Mouse (Mus musculus) cerebellum, postnatal 36 days (tissue): Measurements from ENCODE around the gene Slc26a1.

Experiments used
- DNase-seq, 2 experiments: peaks; one replicate each; pipeline ENCODE4 v3.0.0; 2021 to 2022; ENCODE audit warnings: mixed read lengths in 2 of 2

Gene Slc26a1

DNA sequence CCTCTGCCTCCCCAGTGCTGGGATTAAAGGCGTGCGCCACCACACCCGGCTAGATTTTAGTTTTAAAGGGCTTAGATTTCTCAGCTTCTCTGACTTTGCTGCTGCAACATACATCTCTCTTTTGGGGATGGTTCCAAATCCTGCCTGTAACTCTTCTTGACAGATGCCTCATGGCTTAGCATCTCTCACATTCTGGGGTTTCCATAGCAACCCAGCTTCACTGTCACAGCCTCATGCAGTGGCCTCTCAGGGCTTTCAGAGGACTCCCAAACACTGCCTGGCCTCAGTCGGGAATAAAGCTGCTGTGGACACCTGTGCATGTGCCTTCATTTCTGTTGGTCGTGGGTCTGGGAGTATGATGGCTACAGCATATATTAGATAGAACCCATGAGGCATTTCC lies 13.7 kb upstream of the Slc26a1 start:
- DNase-seq, result no peak

DNA sequence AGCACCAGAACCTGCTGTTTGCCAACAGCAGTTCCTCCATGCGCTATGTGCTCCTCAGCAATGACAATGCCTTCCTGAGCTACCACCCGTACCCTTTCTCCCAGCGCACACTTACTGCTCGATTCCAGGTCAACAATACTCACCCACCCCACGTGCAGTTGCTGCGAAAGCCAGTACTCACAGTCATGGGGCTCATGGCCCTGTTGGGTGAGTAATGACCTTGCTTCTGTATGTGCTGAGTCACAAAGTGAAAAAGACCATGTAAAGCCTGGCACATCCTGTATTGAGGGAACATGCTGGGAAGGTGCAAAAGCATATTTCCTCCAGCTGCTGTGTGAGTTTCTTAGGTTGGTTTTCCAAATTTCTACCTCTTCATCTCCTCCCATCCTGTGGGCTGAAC lies 5.5 kb upstream of the Slc26a1 start:
- no peak for DNase-seq

GRCm38 (mm10) chr5:108679909-108680308 lies 4.5 kb upstream of the Slc26a1 start:
- no peak for DNase-seq

GRCm38 (mm10) chr5:108678296-108678854 lies 3.0 kb upstream of the Slc26a1 start:
- no peak for DNase-seq

DNA sequence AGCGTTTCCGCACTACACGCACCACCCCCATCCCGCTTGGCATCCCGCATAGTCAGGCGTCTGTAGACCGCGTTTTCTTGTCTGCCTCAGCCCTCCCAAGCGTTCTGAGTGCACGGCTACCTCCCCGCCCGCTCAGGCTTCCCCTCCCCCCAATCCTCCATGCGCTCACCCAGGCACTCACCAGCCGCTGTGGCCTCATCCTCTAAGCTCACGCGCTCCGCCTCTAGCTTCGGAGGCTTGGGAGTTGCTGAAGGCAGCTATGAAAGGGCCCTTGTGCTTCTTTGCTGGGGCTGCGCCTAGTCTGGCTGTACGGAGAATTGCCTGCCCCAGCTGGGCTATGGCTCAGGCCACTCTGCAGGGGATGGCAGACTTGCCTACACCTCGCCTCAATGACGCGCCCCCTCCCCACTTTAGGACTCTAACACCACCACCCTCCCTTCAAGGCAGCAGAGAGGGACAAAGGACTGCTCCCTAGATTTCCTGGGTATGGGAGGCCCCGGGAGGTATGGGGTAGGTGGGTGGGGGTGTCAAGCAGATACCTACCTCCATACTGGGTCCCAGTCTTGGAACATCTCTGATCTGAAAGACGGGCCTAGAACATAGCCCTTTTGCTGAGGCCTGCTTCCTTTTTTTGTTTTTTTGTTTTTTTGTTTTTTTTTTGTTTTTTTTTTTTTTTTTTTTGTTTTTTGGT lies 2.4 kb upstream of the Slc26a1 start:
- DNase-seq, result peak; percentile 65 to 72

DNA sequence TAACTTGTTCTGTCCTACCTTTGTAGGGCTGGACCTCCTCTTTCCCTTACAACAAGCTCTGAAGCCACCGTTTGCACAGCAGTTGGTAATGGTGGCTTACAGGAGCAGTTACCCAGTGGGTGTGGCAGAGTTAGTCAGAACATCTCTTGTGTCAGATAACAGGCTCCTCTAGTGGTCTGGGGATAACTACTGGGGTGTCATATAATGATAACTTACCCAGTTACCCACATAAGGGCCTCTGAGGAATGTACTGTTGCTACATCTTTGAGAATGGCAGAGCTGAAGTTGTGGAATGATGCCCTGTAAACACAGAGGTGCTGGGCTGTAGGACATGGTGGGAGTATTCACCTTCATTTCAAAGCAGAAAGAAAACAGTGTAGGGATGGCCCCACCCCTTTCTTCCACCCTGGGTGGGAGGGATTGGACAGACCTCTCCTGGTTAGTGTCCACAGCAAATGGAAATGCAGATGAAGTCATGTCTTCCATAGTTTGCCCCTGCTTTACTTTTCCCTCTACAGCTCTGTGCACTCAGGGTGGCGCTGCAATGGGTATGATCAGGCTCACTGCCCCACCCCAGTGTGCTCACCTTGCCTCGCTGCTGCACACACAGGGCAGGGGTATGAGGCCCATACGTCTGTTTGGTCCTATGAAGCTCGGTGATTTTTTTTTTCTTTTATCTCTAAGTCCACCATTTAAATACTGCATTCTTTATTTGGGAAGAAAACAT lies 1.6 kb upstream of the Slc26a1 start:
- peak in 1 of 2 experiments; percentile 35 for DNase-seq

GRCm38 (mm10) chr5:108674624-108675023 lies 745 bp downstream of the Slc26a1 start:
- DNase-seq, result no peak

GRCm38 (mm10) chr5:108671757-108672156 lies 3.6 kb downstream of the Slc26a1 start:
- no peak for DNase-seq

- peak in 1 of 2 experiments; percentile 43 for DNase-seq
Measured at GRCm38 (mm10) chr5:108670785-108671184, 4.6 kb downstream of the Slc26a1 start.

GRCm38 (mm10) chr5:108669986-108670385 lies 5.4 kb downstream of the Slc26a1 start:
- DNase-seq, result no peak

DNA sequence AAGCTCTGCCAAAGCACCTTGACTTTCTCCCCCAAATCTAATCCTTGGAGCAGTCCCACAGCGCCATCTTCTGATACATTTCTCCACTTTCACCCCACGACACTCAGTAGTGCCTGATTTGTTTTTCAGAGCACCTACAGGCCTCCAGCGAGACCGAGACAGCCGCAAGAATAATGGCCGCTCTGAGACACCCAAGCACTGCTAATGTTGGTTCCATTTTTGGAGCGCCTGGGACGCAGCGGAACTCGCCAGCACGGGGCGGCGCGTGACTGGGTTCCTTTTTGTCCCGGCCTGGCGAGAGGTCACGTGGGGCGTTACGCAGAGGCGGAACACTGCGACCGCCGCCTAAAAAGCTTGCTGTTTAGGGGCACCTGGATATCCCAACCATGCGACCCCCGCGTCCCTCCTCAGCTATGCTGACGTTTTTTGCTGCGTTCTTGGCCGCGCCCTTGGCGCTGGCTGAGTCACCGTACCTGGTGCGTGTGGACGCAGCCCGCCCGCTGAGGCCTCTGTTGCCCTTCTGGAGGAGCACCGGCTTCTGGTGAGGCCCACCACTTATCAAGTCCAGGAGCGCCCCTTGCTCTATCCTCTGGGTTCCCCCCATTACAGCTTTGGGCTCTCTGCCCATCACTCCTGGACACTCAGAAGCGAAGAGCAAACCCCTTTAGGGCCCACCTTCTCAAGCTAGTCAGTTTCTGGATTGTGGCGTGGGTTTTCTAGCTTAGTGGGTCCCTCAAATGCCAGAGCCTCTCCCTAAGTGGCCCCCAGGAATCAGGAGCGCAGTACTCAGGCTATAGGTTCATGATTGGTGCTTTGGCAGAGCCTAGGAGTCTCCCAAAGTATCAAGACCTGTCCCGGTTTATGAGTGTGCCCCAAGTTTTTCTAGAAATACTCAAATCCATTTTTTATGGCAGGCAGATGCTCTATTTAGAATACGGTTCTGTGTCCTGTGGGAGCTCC lies 6.1 kb downstream of the Slc26a1 start, which contains the start of gene Dgkq:
TSS of gene Dgkq (minus strand) at position 696 of the 960 bp plus-strand sequence.
- peak; percentile 88 to 90 for DNase-seq

- DNase-seq, result no peak
Measured at GRCm38 (mm10) chr5:108668387-108668932, 6.9 kb downstream of the Slc26a1 start.

- no peak for DNase-seq
Measured at GRCm38 (mm10) chr5:108667370-108667769, 8.0 kb downstream of the Slc26a1 start.

DNA sequence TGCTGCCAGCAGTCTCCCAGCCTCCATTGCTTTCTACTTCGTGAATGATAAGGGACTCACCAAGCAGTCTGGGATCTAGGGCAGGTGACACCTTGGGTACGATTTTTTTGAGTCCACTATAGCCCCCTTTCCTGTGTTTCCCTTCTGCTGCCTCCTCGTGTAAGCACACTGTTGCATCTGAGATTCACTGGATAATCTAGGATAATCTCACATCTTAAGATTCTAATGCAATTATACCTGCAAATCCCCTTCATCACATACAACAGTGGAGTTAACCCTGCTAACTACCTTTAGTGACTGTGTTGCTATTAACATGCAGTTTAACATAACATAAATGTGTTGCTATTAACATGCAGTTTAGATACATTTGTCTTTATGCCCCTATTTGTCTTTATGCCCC lies 10.3 kb downstream of the Slc26a1 start:
- DNase-seq, result no peak

DNA sequence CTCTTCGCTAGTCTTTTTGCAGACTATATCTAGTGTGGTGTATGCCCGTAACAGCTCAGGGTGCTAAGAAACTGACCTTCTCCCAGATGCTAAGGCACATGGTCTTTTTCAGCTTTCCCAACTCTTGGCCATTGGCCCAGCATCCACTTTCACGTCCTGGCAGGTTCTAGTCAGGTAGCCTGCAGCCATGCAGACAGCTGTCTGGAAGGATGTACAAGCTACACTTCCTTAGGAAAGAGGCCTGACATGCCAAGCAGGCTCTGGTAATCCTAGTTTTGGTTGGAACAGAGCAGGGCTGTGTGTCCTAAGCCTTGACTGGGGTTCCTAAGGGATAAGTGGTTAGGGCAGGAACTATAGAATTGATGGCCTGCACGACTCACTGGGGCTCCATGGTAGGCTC lies 12.6 kb downstream of the Slc26a1 start:
- DNase-seq, result no peak

DNA sequence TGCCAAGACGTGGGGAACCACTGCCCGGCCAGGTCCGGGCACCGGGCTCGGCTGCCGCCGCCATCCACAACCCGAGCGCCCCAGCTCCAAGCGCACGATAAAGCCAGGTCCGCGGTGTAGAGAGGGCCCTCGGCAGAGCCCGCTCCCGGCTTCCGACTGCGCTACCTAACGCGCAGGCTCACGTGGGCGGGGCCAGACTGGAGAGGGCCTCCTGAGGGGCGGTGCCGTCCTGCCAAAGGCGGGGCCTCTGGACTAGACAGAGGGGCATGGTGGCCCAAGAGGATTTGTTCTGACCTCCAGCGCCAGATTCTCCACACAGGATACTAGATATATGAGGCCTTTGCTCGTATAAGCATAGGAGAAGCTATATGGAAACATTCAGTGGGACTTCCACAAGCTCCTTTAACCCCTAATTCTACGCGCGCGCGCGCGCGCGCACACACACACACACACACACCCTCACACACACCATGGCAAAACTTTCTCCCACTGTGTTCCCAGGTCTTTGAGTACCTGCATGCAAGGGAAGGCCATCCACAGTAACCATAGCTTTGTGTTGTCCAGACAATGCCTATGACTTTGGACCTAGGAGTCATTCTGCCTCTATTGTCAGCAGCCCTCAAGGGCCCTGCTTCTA lies 14.6 kb downstream of the Slc26a1 start:
- DNase-seq, result peak; percentile 86 to 92

DNA sequence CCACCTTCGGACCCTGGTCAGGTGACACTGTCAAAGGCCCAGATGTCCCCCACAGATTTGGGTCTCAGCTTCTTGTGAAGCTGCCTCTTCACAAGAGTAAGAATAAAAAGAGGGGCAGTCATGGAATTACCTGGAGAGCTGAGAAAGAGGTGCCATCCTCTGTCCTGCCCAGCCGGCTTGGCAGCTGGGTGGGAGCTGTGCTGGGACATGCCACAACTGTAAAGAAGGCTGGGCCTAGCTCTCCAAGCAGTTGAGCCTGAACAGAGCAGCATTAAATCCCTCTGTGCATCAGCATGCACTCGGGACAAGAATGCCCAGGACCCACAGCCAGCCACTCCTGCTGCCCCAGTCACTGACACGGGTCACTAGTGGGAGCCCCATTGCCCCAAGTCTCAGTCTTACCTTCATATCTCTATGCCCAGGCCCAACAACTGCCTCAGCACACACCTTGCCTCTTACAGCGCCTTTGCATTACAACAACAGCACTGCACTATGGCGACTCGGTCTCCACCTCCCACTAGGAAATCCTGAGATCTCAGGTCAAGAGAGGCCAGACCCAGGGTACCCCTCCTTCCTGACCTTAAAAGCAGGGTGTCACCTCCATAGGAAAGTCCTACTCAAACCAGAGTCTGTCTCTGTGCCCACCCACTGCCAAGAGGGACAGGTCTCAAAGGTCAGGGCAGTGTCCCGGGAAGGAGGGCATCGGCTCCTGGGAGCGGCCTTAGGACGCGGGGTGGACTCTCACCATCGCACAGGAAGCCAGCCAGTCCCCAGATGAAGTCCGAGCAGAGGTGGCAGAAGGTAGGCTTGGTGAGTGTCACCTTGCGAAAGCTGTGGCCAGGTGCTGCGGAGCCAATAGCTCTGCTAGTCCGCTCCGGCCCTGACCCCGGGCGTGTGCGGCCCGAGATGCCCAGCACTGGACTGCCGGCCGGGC lies 15.4 kb downstream of the Slc26a1 start, which contains the start of gene Idua:
TSS of gene Idua (plus strand) at position 634 of the 934 bp plus-strand sequence.
- peak in 1 of 2 experiments; percentile 36 for DNase-seq

DNA sequence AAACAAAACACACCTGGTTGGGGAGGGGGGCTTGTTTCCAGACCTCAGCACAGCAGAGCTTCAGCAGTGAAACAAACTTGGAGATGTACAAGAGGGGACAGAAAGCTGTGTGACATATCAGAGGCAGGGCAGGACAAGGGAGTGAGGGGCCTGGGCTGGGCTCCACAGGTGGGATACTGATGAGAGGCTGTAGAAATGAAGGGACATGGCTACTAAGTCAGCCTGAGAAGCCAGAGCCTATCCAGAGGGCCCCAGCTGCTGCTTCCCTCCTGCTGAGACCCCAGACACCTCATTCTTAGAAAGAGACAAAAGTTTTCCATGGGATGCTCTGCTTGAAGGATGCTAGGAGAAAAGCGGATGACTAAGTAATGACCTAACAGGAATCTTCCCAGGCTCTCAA lies 16.8 kb downstream of the Slc26a1 start:
- no peak for DNase-seq

DNA sequence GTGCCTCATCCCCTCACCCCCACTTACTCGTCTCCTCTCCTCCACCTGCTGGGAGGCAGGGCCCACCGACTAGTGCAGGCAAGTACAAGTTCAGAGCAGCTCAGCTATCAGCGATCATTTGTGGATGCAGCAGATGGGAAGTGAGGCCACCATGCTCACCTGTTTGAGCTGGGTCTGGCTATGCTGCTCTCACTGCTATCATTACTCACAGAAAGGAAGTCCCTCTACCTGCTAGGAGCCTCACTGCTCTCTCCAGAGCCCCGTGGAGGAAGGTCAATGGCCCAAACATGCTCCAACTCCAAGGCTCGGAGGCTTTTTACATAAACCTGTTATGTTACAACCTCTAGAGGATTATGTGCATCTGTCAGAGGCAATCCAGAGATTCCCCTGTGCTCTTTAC lies 18.0 kb downstream of the Slc26a1 start:
- DNase-seq, result no peak

- no peak for DNase-seq
Measured at GRCm38 (mm10) chr5:108655891-108656650, 19.3 kb downstream of the Slc26a1 start.
